Mouse (Mus musculus) bone marrow macrophage, adult 2 months (primary cell): ENCODE data around the gene Vangl1.

Experiments
- CTCF ChIP-seq: IDR thresholded peaks from 2 replicates; pipeline ENCODE4 v1.5.1; 2012; ENCODE audit warnings: low read depth, mild to moderate bottlenecking, low read length, moderate library complexity
- POLR2A ChIP-seq: IDR thresholded peaks from 2 replicates; pipeline ENCODE4 v1.6.1; 2012; ENCODE audit warnings: mild to moderate bottlenecking, low read depth, low read length, borderline replicate concordance

DNA sequence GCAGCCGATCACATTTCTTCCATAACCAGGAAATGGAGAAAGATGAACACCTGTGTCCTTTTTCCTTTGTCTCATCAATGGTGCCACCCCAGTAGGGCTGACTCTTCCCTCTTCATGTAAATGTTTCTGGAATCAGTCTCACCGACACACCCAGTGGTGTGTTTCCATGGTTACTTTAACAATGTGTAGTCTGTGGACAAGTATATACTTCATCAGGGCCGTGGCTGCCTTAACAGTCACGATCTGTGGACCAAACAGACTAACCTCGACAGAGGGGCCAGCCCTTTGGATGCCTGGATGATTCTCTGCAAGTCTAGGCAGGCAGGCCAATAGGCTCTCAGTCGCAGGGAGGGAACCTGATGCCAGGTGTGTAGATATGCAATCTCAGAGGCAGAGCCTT lies 8.4 kb upstream of the Vangl1 start:
- no peak for TF ChIP-seq CTCF
- TF ChIP-seq POLR2A = no peak
